Mouse (Mus musculus) lung, postnatal 0 days (tissue): ENCODE measurements around the gene Uvrag.

ENCODE experiments used
- CTCF ChIP-seq: IDR thresholded peaks from 2 replicates; pipeline ENCODE4 v1.5.1; 2016; ENCODE audit warnings: antibody characterized with exemption, mild to moderate bottlenecking
- EP300 ChIP-seq: IDR thresholded peaks from 2 replicates; pipeline ENCODE4 v1.6.1; 2016; ENCODE audit warnings: antibody characterized with exemption, mild to moderate bottlenecking, control low read depth

DNA sequence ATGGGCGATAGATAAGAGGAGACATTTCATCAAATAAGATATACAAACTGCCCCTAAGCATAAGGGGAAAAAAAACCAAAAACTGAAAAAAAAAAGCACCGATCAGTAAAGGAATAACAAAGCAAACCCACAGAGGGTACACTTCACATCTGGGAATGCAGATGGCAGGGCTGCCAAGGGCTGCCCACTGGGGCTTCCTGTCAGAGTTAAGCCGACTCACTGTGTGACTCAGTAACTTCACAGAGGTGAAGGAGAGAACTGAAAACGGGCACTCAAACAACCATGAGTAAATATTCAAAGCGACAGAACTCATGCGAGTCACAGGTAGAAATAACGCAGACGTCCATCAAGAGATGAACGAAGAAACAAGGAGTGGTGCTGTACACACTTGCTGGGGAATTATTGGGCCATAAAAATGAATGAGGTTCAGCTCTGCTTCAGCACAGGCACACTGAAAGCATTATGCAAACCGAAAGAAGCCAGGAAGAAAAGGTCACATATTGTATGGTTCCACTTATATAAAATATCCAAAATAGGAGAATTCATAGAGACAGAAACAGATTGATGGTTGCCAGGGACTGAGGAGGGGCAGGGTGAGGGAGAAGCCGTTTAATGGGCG lies 164.0 kb downstream of the Uvrag start:
- TF ChIP-seq CTCF: no peak
- no peak for TF ChIP-seq EP300
